Mouse (Mus musculus): ENCODE measurements around the gene Zfp609.

Gene Zfp609

DNA sequence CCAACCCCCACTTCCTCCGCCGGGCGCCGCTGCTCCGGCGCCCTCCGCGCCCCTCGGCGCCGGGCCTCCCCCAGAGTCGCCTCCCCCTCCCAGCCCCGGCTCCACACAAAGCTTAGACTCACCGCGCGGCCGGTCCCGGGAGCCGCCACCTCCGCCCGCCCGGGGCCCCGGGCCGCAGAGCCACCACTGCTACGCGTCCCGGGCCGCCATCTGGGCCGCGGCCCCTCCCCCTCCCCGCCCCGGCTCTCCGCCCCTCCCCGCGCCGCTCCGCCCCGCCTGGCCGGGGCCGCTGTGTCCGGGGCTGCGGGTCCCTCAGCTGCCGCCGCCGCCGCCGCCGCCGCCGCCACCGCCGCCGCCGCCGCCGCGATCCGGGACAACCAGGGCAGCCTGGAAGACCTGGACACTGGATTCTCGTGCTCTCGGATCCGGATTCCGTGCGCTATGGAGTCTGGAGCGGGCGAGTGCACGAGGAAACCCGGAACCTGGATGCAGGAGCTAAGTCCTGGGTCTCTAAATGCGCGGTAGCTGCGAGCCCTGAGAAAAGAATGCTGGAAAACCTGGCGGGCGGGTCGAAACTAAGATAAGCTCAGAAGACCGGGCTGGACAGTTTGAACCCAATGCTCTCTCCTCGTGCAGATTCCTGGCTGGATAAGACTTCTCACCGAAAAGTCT is at the start of gene Zfp609:
Gene Zfp609 (minus strand): TSS at position 221 of the 672 bp plus-strand sequence.
- peak; percentile 87 for DNase-seq (ENCODE audit: low read depth, low spot score)

DNA sequence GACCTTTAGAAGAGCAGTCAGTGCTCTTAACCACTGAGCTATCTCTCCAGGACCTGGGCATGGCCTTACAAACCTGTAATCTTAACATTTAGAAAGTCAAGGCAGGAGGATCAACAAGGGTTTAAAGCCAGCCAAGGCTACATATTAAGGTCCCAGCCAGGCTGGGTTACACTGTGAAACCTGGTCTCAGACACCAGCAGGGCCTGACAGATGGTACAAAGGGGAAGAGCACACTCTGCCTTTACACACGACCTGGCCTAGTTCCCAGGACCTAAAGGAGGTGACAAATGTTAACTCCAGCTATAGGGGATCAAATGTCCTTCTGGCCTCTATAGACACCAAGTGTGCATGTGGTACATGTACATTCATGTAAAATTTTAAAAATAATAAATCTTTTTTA is 32.3 kb upstream of the Zfp609 start:
- DNase-seq (ENCODE audit: low read depth, low spot score) = no peak

DNA sequence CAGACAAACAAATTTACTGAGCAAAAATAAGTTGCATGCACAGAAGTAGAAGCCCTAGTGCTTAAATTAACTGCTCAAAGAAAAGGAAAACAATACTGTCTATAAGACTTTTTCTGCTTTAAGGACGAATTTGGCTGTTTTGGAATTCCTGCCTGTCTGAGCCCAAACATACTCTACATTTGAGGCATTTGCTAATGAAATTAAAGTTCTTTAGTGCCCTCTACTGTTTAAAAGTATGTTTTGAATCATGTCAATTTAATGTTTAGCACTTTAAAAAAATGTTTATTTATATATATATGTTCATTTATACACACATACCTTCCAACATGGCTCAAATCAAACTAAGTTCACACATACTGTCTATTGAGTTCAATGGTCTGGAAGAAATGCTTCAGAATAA is 22.8 kb upstream of the Zfp609 start:
- no peak for DNase-seq (ENCODE audit: low read depth, low spot score)

DNA sequence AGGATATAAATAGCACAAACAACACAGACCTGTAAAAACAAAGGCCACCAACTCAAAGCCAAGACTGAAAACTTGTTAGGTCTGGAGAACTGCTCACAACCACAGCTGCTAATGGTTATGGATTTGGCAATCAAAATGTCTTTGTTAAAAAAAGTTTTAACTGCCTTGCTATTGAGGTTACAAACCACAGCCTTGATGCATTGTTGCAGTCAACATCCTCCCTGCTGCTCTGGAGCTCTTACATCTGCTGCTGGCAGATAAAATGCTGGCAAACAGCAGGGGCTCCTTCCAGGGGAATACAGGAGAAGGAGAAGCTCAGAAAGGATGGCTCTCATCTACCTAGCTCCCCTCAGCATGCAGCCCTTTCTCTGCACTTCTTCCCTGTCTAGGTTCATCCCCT is 20.8 kb upstream of the Zfp609 start:
- no peak for DNase-seq (ENCODE audit: low read depth, low spot score)

DNA sequence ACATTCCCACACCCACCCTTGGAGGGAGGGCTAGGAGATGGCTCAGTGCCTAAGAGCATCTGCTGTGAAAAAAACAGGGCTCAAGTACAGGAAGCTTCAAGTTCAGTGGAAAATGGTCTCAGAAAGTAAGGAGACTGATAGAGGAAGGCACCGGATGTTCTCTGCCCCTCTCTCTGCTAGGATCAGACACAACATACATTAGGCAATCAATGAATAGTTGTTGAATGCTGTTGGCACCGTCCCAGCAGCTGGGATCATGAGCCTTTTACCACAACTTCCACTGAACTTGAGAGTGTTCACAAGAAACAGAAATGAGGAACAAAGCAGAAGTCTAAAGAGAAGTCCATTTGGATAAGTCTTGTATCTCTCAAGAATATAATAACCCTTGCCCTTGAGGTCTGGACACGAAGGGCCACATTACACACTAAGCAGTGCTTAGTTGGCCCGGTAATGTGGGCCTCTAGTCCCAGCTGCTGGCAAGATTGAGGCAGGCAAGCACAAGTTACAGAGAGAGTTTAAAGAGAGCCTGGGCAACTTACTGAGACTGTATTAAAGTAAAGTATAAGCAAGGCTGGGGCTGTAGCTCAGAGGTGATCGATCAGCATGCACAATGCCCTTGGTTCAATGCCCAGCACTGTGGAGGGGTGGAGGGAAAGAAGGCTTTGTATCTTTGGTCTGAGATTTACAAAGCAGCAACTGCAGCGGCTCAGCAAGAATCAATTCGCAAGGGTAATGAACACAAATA is 17.2 kb upstream of the Zfp609 start:
- DNase-seq (ENCODE audit: low read depth, low spot score) = no peak

DNA sequence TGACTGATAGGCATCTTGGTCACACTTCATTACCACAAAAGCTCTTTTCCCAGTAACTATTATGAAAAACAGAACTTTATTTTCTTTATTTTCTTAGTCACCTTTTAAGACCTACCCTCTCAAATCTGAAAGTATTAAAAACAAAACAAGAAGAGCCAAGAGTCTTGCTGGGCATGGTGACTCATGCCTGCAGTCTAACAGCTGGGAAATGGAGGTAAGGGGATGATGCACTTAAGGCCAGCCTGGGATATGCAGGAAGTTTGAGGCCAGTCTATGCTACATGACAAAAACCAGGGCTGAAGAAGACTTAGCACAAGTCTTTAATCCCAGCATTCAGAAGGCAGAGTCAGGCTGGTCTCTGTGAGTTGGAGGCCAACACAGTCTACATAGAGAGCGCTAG is 12.5 kb upstream of the Zfp609 start:
- DNase-seq (ENCODE audit: low read depth, low spot score) = no peak

DNA sequence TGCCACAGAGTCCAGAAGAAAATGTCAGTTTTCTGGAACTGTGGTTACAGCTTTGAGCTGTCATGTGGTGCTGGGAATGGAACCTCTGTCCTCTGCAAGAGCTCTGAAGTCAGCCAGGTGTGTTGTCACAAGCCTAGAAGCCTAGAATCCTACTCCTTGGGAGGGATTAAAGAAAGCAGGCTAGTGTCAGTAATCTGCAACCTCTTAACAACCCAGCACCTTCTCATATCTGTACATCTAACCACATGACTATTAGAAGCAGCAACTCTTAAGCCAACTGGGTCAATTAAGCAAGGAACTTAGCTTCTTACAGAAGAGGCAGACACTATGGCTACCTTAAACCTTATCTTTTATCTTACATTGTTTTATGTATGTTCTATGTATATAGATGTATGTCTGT is 9.6 kb upstream of the Zfp609 start:
- DNase-seq (ENCODE audit: low read depth, low spot score) = no peak

DNA sequence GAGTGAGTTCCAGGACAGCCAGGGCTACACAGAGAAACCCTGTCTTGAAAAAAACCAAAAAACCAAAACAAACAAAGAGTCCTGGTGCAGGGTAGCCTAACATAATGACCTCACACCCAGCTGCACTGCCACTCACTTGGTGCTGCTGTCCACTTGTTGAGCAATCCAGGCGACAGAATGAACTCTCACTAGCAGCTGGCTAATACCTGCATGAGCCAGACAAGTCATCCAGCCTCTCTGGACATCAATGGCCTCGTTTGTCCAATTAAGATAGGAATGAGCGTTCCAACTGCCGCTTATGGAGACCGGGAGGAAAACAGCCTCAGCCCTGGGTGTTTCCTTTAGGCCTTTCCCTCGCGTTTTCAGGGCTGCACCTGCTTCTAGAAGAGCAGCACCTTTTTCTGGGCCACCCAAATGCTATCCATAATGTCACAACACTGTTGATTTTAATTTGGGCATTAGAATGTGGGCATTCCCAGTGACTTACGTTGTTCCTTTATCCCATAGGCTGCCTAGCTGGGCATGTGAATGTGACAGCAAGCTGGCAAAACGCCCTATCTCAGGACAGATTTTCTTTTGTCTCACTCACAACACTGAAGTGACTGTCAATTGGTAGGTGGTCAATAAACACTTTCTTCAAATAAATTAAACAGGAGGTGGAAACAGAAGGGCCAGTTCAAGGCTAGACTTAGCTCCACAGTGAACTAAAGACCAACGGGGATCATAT is 7.4 kb upstream of the Zfp609 start:
- no peak for DNase-seq (ENCODE audit: low read depth, low spot score)

DNA sequence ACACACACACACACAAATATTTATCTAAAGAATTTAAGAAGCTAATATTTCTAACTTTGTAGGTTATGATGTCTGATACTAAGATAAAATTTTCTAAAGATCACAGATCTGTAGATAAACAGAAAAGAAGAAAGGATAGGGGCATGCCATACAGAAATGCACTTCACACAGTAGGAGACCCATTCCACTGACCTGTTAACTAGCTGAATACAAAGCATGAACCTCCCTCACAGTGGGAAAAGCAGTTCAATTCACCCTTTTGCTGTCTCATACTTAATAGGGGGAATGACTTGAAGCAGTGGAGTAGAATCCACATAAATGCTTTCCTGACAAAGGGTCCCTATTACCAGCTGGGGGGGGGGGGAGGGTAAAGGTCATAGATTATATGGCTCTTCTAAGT is 6.3 kb upstream of the Zfp609 start:
- DNase-seq (ENCODE audit: low read depth, low spot score) = no peak

DNA sequence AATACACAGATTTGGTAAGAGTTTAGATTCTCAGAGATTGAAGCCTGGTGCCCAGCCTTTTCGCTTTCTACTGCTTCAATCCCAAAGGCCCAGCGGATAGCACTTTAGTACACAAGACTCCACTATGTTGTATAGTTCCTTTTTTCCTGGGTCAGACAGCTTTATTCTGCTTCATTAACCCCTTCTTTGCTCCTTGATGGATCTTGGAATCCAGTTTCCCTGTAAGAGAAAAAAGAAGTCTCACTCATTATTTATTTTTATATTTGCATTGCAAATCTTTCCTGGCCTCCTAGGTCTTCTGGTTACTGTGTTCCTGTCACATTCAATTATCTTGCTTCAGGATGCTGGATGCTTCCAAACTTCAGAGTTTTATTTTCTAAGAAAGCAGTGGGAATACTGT is 5.9 kb upstream of the Zfp609 start:
- DNase-seq (ENCODE audit: low read depth, low spot score) = no peak

DNA sequence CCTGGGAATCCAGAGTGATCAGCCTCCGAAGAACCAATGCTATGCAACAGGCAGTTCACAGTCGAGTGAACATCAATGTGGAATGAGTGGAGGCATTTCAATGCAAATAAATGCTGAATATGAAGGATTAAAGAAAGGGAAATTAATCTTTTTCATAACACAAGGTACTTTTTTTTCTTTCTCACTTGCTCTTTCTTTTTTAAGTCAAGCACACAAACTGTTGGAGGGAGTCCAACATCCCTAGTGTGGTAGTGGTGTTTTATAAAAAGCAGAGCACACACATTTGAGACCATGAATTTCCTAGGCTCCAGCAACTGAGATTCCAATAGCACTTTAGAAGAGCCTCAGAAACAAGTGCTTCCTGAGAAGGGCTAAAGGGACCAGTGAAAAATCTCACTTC is 4.7 kb upstream of the Zfp609 start:
- no peak for DNase-seq (ENCODE audit: low read depth, low spot score)

DNA sequence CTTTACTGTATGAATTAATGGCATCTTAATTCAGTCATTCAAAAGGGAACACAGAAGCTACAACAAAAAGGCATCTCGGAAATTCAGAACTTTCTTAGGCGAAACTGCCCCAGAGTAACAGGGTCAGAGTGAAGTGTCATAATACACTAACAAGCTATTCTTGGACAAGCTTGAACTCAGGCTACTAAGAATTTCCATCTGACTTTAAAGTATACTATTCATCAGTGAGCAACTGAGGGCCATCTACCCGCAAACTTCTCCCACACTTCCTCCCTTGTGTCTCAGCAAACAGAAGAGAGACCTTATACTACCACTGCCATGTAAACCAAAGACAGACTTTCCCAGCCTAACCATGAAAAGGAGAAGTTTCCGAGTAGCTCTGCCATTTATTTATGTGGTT is 3.8 kb upstream of the Zfp609 start:
- DNase-seq (ENCODE audit: low read depth, low spot score) = no peak

DNA sequence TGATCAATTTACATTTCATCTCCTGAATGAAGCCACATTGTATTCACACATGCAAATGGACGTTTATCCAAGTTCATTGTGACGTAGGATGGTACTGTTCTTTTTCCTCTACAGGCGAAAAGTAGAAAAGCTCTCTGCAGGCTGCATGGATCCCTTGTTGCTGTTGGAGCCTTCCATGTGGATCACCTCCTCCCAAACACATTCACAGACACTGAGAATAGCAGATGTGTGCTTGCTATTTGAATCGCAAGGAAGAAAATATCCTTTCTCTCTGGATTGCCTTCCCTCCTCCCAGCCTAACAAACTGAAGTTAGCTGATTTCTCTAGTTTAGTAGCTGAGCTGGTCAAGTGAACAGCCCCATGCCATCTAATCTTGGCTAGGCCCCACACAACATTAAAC is 2.9 kb upstream of the Zfp609 start:
- no peak for DNase-seq (ENCODE audit: low read depth, low spot score)

DNA sequence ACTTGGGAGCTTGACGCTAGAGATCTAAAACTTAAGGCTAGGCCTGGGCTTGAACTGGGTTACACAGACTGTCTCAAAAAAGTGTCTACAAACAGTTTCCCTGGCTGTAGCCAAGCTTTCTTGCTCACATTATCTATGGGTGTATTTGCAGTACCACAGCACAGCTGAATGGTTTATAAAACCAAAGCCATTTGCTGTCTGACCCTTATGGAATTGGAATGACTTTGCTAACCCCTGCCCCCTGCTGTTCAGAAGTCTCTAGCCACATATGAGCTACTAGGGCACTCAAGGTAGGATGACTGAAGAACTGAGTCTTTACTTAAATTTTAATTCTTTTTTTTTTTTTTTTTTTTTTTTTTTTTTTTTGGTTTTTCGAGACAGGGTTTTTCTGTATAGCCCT is 2.0 kb upstream of the Zfp609 start:
- no peak for DNase-seq (ENCODE audit: low read depth, low spot score)

DNA sequence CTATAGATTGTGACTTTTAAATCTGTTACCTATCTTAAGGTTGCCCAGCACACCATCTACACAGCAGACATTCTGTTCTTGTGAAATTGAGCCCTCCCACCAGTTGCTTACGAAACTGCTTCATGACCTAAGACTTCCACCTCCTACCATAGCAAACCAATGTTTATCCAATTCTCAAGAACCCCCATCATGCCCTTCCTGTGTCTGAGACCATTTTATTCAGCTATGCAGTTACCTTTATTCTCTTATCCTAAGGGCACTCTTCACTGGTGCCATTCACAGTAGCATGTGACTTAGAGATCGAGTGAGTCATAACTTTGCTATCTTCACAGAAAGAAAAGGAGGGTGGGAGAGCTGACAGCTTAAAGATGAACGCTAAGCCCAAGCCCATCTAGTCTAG is 1.1 kb upstream of the Zfp609 start:
- DNase-seq (ENCODE audit: low read depth, low spot score) = no peak

DNA sequence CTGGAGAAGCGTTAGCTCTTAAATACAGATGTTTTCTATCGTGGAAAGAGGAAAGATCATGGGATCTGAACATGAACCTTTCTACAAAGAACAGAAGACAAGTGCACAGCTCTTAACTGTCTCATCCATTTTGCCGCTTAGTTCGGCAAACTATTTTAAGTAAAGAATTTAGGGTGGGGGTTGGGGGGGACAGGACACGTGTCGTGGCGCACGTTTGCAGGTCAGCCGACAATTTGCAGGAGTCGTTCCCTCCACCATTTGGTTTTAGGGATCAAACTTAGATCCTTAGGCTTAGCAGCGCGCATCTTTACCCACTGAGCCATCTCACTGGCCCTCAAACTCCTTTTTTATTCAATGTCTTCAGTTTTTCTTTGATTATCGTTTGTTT is 646 bp upstream of the Zfp609 start:
- no peak for DNase-seq (ENCODE audit: low read depth, low spot score)

DNA sequence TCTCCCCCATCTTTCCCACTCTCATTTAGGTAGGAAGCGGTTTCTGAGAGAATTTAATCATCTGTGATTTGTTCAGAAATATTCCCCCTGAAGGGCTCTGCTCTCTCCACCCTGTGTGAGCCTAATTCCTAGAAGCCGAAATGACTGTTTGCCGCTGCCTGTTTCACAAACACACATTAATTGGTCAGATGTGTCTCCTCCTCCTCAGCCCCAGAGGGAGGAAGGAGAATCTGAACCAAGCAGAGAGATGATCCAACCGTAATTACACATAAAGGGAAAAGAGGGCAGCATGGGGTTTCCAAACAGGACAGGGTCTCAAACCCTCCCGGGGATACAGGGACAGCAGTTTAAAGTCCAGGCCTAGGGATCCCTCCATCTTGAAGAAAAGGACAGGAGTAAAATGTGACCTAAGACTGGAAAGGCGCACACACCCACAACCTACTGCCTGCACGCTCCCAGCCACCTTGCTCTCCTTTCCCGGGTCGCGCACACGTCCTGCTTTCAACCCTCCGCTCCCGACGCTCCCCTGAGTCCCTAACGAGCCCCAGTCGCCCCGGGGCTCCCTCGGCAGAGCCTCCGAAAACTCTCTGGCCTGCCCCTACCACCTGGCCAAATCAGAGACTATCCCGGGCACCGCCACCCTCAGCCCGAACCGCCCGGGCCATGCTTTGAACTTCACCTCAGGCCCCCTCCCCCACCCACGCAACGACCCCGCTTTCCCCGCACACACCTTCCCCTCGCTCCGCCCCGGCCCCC is 598 bp downstream of the Zfp609 start:
- DNase-seq (ENCODE audit: low read depth, low spot score) = peak; percentile 20

DNA sequence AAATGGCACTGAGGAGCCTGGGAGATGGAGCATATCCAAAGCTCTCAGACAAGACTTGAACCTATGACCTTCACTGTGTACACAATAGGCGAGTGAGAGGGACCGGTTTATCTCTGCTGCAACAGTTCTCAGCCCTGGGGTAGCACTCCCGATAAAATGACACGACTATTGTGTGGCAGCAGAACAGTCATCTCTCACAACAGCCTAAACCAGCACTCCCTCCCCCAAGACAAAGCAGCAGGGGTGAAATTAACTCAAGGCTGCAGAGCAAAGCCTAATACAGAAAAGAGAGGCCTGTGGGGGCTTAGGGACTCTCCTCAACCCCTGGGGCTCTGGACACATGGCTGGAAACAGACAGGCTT is 1.2 kb downstream of the Zfp609 start:
- no peak for DNase-seq (ENCODE audit: low read depth, low spot score)

DNA sequence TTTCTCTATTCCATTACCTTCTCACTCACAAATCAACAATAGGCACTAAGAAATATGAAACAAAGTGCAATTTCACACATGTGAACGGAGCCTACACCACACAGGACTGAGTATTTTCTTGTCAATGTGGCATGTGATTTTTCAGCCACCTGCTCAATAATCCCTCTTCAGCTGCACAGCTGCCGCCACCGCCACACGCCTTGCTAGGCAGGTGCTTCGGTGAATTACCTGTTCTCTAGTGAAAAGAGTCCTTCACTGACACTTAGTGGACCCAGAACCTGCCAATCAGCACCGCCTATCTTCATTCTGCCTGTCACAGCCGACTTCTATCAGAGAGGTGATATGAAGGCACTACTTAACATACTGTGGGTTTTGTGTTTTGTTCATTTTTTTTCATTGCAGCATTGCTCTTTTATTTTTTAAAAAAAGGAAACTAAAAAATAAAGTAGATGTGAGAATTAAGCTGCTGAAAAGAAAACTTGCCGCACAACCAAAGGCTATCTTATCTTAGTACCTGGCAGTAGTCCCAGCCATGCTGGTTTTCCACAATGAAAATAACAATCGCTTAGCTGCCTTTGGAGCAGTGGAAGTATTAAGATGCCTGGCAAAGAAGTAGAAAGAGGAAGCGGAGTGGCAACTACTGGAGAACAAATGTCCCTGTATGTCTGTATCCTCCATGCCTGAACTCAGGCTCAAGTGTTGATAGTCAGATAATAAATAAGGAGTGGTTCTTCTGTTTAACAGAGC is 3.5 kb downstream of the Zfp609 start:
- no peak for DNase-seq (ENCODE audit: low read depth, low spot score)

DNA sequence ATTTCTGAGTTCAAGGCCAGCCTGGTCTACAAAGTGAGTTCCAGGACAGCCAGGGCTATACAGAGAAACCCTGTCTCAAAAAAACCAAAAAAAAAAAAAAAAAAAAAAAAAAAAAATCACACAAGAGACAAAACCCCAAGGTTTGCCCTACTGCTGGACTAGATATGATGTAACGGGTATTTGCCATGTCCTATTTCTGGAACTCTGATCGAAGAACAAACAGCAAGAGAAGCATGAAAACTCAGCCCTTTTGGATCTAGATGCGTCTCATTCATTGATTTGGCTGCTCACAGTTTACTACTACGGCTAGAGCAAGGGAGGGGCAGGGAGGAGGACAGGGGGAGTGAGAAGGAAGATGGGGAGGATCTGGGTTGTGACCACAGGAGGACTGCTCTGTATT is 5.4 kb downstream of the Zfp609 start:
- DNase-seq (ENCODE audit: low read depth, low spot score) = no peak

DNA sequence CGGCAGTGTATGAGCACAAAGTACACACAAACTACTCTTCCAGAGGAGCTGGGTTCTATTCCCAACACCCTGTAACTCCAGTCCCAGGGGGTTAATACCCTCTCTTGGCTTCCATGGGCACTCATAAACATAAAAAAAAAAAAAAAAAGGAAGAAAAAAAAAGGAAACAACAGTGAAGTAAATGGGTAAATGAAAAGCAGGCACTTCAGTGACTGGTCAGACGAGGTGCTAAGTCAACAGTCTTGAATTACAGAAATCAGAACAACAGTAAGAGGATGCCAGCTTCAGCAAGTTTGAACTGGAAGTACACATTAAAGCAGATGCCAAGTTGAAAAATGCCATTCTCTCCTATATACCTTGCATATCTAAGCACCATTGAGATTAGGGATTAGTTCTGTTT is 7.1 kb downstream of the Zfp609 start:
- no peak for DNase-seq (ENCODE audit: low read depth, low spot score)

DNA sequence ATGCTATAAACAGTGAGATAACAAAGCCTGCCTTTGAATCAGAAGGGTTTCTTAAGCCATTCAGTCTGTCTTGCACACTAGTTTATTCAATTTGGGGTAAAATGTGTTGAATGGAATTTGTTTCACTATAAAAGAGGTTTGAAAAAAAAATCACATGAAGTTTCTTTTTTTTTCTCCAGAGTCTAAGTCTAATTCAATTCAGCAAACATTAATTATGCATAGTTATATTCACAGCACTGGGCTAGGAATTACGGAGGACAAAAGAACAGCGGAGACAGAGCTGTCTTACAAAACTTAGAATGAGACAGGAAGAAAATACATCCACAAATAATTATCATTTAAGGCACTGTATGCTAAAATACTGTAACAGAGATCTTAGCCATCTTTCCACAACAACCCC is 9.0 kb downstream of the Zfp609 start:
- DNase-seq (ENCODE audit: low read depth, low spot score) = no peak

Data from WW6 (cell line).